Mouse (Mus musculus): ENCODE results near the gene Parpbp.

Parpbp gene

DNA sequence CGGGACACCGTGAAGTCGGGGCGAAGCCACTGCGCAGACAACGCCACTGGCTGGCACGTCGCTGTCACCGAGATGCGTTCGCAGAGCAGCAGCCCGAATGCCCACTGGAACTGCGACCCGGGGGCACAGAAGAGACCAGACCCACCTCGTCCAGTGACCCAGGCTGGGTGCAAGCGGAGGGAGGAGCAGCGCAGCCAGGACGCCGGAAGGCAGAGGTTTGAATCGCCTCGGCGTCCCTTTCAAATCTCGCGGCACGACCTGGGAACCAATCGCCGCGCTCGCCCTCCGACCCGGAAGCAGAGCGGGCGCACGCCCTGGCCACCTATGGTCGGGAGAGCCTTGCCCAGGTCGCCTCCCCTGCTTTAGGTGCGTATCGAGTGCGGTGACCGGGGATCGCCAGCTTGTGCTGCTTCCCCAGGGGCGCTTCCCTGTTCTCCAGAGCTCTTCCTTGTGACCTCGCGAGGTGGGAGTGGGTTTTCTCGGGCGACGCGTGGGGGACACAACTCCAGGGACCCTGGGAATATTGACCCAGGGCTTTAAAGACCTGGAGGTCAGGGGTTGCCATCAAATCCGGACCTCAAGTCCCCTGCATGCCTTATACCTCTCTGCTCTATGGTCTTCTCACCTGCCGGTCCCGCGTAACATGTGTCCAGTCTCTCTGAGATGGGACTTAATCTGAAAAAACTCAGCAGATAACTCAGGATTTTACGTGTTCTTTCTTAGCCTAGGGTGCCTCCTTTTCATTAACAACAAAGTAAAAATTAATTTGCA, at the start of gene Parpbp, which contains the start of gene Nup37:
Gene Parpbp, minus strand, starts transcription at position 235 of the 771 bp plus-strand sequence.
Gene Nup37, plus strand, starts transcription at position 286 of the 771 bp plus-strand sequence.
- DNase-seq, result peak; percentile 87

GRCm38 (mm10) chr10:88167438-88168077, 20.8 kb upstream of the Parpbp start:
- DNase-seq, result no peak

GRCm38 (mm10) chr10:88166158-88166557, 19.4 kb upstream of the Parpbp start:
- DNase-seq, result no peak

- DNase-seq, result no peak
Measured at GRCm38 (mm10) chr10:88162676-88163075, 15.9 kb upstream of the Parpbp start.

DNA sequence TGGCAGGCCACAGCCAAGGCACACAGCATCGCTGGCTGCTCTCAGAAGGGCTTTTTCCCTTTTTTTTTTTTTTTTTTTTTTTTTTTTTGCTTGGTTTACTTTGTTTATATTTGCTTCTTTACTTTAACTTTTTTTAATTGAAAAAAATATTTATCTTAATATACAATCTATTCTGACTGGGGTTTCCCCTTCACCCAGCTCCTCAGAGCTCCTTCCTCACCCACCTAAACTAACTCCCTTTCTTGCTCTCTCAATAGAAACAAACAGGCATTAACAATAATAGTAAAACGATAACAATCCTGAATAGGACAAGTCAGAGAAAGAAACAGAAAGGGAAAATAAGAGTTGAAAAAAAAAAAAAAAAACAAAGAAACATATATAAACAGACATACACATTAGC, 15.4 kb upstream of the Parpbp start:
- DNase-seq, result no peak

- DNase-seq, result no peak
Measured at GRCm38 (mm10) chr10:88151658-88152057, 4.9 kb upstream of the Parpbp start.

DNA sequence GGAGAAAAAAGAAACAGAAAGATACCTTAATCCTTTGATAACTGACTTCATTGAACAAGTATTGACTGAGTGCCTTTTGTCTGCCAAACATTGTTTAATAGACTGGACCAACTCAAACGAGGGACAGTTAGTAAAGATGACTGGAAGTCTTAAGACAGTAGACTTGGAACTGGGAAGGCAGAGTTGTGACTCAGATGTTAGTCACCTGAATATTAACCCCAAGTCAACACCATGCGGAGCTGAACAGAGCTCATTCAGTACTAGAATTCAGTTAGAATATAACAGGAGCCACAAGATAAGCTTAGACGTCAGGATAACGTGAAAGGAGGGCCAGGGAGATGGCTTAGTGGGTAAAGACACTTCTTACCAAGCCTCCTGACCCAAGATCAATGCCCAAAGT, 3.6 kb upstream of the Parpbp start:
- no peak for DNase-seq

- DNase-seq, result no peak
Measured at GRCm38 (mm10) chr10:88146187-88146586, 554 bp downstream of the Parpbp start.

DNA sequence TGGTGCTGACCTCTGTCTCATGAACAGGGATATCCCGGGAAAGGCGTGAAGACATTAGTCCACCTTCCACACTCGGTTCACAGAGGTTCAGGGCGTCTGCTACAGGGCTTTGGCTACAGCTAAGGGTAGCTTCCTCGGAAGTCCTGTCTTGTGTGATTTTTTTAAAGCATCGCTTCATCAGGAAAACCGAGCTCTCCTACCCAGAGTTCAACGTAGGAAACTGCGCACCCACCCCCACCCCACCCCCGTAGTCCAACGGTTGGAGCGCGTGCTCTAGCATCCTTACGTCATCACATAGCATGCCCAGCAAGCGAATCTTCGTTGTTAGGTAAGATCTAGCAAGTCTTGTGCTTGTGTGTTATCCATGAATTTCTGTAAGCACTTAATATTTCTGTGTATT, 11.1 kb downstream of the Parpbp start:
- DNase-seq, result no peak

- DNase-seq, result no peak
Measured at GRCm38 (mm10) chr10:88119721-88120120, 27.0 kb downstream of the Parpbp start.

- no peak for DNase-seq
Measured at GRCm38 (mm10) chr10:88113290-88113689, 33.5 kb downstream of the Parpbp start.

DNA sequence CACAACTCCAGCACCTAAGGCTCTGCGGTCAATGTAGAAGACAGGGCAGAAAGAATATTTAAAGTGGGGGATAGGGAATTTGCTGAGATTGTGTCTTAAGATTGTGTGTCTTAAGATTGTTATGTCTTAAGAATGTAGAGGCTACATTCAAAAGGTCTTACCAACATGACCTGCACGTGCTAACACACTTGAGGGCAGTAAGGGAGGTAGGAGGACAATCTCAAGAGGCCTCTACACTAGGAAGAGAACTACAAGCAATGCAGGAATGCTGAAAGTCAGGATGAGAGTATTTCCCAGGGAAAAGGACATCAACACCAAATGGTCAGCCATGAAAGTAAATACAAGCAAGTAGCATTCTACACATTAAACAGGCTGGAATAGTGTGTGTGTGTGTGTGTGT, 40.6 kb downstream of the Parpbp start:
- no peak for DNase-seq

DNA sequence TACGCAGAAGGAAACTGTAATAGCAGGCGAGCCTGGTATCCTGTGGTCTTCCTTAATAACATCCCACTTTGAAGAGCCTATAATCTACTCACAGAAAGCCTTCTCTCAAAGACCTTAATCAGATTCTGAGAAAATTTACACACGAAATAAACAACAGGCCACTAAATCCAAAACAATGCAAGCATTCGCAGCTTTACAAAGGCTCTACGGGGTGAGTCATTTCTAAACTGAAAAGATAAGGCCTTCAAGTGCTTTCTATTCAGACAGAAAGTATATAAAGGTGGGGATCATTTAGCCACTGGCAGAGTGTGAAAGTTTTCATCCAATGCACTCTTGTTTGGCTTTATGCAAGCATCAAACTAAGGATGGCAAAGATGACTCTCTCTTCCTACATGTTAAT, 56.0 kb downstream of the Parpbp start, which contains the start of gene Pmch:
Gene Pmch, plus strand, starts transcription at position 301 of the 400 bp plus-strand sequence.
- no peak for DNase-seq

DNA sequence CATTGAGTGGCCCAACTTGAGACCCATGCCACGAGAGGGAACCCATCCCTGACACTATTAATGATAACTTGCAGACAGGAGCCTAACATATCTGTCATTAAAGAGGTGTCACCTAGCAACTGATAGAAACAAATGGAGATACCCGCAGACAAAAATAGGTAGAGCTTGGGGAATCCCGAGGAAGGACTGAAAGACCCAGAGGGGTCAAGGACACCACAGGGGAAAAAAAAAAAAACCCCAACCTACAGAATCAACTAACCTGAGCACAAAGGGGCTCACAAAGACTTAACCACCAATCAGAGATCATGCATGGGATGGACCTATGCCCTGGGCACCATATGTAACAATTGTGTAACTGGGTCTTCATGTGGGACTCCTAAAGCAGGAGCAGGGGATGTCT, 79.4 kb downstream of the Parpbp start:
- DNase-seq, result no peak

DNA sequence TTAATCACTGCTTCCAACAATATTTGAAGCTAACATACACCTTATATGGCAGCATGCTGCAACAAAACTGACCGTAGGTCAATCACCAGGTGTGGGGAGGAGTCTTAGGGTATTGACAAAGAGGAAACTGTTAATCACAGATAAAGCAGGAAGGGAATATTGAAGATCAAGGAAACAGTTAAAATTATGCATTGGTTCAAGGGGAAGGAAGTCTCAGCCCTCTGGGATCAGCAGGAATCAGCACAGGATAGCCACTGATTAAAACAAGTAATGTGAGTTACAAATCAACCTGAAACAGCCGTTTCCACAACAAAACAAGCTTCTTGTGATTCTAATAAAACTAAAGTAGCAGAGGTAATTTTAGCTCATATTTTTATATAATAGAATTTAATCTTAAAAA, 81.9 kb downstream of the Parpbp start:
- DNase-seq, result no peak

DNA sequence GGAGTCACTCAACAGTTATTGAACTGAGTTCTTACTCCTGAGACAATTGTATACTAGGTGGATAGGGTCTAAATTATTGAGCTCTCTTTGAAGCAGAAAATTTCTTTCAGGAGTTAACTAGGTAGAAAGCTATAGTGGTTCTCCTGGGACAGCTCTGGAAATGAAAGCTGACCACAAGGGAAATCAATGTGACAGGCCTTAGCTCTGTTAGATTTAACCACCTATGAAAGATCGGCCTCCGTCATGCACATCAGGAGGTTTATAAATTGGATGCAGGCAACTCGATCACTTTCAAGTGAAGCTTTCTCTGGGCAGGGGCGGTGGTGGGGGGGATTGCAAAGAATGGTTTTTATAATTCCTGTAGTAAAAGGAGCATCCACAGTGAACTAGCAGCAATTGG, 83.3 kb downstream of the Parpbp start:
- DNase-seq, result no peak

DNA sequence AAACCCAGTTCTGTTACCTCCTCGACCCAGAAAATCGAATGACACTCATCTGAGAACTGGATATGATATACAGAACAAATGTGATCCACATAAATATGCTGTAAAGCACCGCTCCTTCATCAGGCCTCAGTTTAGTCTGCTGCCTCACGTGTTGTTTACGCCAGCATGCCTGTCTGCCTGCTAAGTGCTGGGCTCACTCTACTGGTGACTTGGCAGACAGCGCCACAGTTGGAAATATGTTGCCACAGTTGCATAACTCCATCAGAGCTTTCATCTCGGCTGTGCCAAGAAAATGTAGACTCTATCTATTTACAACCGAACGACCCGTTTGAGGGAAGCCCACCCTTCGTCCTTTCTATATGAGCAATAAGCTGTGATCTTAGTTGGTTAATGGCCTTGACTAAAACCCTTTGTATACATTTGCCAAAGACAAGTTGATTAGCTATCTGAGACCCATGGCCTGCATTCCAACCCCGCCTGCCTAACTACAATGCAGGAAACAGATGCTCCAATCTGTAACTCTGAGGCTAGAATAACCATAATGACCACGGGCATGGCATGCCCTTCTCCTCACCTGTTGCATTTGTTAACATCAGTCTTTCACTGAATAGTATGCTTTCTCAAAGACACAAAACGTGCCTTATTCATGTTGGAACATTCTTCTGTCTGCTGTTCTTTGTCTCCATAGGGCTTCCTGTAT, 89.6 kb downstream of the Parpbp start:
- DNase-seq, result peak; percentile 5

DNA sequence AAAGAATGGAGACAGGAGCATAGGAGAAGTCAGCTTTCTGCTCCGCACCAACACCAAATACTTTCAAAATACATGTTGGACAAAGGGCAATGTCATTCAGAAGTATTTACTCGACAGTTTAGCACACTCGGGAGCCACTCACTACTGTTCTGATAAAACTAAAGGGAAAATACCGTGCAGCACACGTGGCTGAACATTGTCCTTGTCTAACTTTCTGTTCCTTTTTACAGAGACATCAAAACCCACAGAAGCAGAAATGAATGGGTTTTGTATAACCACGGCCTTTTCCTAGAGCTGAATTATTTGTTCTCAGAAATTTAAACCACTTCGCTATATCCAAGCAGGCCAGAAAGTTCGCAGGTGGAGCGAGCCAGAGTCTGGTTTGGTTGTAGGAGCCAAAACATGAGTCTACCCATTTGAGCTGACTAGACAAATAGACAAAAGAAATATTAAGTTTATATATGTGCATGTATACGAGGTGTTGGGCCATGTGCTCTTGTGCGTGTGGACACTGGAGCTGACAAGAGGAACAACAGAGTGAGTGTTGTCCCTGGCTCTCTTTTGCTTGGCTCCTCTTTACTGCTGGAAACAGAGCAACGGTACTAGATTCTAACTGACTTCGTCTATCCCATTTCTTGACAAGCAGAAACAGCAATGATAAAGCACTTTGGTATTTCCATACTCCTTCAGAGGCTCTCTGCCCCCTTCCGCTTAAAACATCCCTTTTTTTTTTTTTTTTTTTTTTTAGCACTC, 92.3 kb downstream of the Parpbp start:
- DNase-seq, result no peak

DNA sequence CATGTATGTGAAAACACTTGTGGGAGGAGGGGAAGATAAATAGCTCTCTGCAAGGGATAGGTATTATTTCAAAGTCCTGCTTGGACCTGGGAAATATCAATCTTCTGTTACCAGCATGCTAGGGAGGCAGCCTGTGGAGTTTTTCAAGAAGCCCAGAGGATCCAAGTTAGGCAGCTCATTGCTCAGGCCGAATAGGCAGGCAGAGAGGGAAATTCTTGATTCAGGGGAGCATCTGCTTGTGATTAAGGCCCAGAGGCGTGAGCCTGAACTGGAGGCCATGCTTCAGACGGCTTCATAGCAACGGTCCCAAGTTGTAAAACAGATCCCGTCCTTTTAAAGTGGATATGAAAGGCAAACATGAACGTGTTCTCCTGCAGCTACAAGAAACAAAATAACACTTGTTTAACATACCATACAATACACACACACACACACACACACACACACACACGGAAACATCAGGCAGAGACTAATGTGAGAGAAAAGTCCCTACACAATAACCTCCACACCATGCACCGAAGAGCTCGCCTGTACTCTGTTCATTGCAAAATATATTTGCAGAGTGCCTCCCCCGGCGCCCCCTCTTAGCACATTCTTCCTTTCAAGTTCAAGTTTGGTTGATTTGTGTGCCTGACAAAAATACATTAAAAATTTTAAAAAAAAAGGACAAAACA, 100.5 kb downstream of the Parpbp start:
- no peak for DNase-seq

DNA sequence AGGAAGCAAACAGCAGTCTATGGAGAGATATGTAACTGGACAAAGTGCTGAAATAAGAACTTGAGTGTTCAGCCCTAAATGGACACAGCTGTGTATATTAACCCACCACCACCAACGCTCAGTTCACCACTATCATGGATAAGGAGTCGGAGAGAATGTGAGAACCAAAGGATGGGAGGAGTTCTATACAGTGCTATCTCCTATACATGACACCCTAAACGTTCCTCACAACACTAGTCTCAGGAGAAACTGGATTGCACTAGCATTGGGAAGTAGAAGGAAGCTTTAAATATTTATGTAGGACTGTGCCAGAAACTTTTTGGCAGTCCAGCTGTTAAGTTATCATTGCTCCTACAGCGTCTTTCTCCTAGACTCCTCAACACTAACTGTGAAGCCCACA, 102.4 kb downstream of the Parpbp start:
- DNase-seq, result no peak
